Mouse (Mus musculus): ENCODE results near the gene Ralgps2. TPM values are rescaled to one million over a fixed set of nuclear protein-coding genes. Genes with fewer than 3 reads are reported as not detected.
A peak's percentile ranks its signal among the peaks of the same experiment; 100 is the strongest.

Gene Ralgps2
- total RNA-seq, 2 experiments from 2014 or later = 2.1 to 3.1 TPM

DNA sequence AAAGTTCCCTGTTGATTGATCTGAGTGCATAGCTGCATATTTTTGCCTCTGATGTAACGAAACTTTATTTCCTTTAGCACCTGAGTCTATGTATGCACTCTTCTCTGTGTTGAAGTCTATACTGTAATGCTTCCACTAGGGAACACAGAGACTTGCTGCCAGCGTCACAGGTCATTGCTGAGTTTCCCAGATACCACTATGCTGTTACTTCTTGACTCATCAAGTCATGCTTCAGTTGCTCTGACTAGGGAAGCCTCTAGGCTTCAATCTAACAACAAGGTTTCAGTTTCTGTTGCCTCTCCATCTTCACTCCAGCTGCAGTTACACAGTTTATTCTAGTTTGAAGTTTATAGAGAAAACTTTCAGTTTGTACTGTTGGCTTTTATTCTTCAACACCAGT, 28.5 kb downstream of the Ralgps2 start:
- no peak for ATAC-seq (replicated peaks; ENCODE audit: low FRiP score, poor library complexity, severe bottlenecking)

DNA sequence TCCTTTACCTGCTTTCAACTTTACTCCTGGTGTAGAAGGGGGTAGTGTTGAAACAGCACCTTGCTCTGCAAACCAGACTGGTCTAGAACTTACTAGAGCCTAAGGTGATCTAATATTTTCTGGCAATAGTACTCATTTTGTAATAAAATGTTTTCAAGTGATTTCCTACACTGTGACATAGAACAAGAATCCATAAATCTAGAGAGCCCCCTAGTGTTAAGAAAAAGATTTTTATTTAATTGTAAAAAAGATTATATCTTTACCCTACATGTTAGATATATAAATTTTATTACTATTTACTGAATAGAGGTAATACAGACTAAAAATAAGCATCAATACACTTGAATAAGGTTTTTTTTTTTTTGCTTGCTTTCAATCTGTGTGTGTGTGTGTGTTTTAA, 29.6 kb downstream of the Ralgps2 start:
- ATAC-seq (replicated peaks; ENCODE audit: low FRiP score, poor library complexity, severe bottlenecking) = no peak

DNA sequence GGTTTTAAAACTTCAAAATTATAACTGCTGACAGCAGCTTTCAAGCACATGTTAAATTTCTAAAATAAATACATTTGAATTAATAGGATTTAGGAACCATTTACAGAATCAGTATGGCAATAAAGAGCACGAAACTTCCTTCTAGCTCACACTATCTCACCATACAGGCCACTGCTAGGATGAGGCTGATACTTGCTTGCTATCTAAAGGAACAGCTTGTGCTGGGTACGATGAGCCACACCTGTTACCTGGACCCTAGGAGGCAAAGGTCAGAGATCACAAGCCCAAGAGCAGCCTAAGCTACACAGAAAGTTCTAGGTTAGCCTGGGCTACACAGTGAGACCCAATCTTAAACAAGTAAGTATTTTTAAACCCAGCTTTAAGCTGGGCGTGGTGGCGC, 30.2 kb downstream of the Ralgps2 start:
- no peak for ATAC-seq (replicated peaks; ENCODE audit: low FRiP score, poor library complexity, severe bottlenecking)

DNA sequence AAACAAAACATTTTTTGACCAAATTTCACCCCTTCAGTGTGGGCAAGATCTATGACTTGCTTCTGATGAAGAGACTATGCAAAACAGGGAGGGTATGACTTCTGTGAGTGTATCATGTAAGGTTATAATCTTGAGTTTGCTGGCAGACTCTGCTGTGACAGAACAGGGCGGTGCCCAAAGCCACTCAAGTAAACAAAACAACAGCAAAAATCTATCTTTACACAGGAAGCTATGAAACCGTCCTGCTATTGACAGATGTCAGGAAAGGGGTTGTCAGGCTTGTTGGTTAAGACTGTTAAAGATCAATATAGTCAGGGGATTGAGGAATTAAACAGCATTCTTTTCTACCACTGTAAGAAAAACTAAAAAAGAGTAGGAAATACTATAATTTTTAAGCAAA, 33.8 kb downstream of the Ralgps2 start:
- ATAC-seq (replicated peaks; ENCODE audit: low FRiP score, poor library complexity, severe bottlenecking) = no peak

DNA sequence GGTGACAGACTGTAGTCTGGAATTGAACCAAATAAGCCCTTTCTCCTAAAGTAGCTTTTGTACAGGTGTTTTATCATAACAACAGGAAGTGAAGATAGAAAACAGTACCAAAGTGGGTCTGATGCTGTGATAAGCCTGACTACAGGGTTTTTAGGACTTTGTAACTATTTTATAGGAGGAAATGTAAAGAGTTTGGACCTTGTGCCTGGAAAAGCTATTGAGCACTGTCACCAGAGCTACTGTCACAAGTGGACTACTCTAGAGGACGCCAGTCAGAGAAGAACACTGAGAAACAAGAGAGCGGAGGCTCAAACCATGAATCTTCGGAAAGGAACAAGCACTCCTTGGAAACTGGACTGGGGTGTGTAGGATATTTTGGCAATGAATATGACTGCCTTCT, 35.5 kb downstream of the Ralgps2 start:
- no peak for ATAC-seq (replicated peaks; ENCODE audit: low FRiP score, poor library complexity, severe bottlenecking)

DNA sequence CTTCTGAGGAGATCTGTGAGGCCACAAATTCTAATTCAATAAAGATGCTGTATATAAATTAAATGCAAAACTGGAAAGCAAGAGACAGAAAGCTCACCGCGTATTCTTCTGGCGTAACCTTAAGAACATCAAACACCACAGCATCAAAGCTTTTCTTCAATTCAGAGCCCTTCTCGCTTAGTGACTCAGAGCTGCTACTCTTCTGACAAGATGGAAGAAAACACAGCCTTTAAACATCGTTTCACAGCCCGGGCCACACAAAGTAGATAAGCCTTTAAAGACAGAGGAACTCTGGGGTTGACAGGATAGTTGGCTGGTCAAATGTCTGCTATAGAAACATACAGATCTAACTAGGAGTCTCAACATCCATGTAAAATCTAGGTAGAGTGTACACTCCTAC, 37.7 kb downstream of the Ralgps2 start:
- no peak for ATAC-seq (replicated peaks; ENCODE audit: low FRiP score, poor library complexity, severe bottlenecking)

DNA sequence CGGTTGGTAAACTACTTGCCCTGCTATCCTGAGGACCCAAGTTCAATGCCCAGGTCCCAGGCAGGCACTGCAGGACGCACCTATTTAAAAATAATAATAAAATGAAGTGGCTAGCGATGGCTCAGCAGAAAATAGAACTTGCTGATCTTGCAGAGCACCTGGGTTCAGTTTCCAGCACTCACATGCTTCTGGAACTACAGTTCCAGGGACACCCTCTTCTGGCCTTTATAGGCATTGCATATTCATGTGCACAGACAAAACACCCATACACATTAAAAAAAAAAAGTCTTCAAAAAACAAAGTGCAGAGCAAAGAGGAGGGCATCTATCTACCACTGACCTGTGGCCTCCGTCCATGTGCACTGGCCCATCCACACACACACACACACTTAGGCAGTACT, 47.9 kb downstream of the Ralgps2 start:
- peak; percentile 35; the same call in 1 of the 2 replicates for ATAC-seq (replicated peaks; ENCODE audit: low FRiP score, poor library complexity, severe bottlenecking)

DNA sequence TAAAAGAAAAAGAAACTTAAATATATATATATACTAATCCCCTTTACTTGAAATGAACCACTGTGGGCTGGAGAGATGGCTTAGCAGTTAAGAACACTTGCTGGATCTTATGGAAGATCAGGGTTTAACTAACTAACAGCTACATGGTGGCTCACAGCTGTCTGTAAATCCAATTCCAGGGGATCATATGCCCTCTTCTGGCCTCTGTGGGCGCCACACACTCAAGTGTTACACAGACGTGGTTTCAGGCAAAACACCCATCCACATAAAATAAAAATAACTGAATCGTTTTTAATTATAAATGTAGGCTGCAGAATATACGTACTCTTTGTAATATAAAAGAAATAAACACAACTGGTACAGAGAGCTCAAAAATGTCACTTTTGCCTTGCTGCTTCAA, 50.6 kb downstream of the Ralgps2 start:
- ATAC-seq (replicated peaks; ENCODE audit: low FRiP score, poor library complexity, severe bottlenecking) = no peak

DNA sequence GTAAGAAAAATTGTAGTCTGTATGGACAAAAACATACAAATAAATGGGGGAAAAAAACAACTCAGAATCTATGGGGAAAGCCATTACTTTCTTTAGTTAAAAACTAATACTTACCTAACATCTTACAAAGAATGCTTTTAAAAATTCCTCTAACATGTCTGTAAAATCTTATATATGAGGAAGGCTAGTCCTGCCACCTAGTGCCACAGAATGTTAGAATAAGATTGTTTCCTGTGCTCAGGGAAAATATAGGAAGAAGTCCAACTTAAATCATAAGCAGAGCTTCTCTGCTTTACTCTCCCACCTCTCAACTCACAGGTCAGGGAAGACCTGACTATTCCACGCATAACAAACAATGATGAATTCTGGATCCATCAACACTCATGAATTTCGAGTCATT, 53.5 kb downstream of the Ralgps2 start:
- no peak for ATAC-seq (replicated peaks; ENCODE audit: low FRiP score, poor library complexity, severe bottlenecking)

DNA sequence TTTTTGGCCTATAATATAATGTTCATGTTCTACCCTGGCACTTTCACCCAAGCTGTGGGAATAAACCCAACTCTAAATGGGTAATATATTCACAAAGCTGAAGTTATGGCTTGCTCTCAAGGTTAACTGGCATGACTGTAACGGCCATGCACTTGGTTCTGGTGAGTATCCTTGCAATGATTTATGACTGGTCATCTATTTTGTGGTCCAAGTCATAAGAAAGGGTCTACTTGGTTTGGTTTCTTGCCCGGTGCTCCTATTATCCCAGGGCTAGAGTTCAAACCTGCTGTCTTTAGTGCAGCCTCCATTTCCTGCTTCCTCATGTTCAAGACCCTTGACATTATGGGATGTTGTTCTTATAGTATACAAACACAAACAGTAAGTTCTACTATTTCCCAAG, 54.6 kb downstream of the Ralgps2 start:
- no peak for ATAC-seq (replicated peaks; ENCODE audit: low FRiP score, poor library complexity, severe bottlenecking)

DNA sequence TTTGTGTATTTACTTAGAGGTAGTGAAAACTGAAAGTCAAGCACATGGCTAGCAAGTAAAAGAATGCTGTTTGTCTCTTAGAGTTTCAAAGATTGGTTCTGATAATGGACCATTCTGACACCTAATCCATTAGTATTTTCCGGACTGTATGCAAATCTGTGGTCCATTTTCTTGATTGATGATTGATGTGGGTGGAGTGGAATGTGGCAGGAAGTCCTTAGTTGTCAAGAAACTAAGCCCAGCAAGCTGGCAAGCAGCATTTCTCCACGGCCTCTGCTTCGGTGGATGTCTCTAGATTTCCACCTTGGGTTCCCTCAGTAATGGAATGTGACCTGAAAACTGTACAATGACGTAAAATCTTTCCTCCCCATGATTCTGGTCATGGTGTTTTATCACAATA, 68.8 kb downstream of the Ralgps2 start:
- no peak for ATAC-seq (replicated peaks; ENCODE audit: low FRiP score, poor library complexity, severe bottlenecking)

DNA sequence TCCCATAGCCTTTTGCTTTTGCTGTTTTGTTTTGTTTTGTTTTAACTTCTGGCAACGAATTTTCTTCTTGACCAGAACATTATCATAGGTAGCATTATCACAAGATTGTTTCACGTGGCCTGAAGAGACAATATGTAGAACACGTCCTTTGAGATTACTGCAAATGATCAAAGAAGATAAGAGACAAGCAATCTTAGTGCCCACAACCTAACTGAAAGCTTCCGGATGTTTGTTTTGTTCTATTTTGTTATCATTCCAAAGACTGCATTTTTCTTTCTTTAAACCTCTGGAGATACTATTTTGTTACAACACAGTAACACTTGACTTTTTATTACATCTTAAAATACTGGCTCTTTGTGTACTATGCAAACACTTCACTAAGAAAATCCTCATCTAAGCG, 69.4 kb downstream of the Ralgps2 start:
- no peak for ATAC-seq (replicated peaks; ENCODE audit: low FRiP score, poor library complexity, severe bottlenecking)

DNA sequence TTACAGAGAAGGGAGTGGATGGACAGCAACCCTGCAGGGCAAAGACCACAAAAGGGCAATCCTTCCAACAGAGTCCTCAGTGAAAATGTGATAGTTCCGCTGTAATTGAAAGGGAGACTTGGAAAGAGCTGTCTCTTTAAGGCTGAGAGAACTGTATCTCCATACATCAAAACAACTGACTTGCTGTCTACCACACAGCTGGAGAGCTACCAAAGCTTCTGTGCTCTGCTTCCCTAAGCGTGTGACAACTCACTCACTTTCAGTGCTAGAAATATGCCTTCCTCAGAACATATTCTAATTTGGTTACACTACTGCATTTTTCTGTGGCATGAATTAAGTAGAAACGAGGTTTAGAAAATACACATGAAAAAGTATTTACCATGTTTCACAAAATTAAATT, 75.2 kb downstream of the Ralgps2 start:
- no peak for ATAC-seq (replicated peaks; ENCODE audit: low FRiP score, poor library complexity, severe bottlenecking)

DNA sequence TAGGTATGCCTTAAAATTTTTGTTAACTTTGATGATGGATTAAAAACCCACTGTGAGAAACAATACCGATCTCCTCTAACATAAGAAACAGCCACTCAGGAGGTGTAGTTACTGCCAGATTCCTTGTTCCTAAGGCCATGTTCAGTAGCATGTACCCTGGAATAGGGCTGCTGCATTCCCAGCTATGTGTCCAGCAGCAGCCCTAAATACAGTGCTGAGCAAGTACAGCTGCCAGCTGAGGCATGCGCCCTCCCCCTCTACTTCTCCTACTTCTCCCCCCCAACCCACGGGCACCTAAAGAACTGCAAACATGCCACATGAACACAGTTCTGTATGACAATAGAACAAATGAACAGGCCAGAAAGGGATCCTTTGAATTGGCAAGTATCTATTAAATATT, 75.7 kb downstream of the Ralgps2 start:
- ATAC-seq (replicated peaks; ENCODE audit: low FRiP score, poor library complexity, severe bottlenecking) = no peak

DNA sequence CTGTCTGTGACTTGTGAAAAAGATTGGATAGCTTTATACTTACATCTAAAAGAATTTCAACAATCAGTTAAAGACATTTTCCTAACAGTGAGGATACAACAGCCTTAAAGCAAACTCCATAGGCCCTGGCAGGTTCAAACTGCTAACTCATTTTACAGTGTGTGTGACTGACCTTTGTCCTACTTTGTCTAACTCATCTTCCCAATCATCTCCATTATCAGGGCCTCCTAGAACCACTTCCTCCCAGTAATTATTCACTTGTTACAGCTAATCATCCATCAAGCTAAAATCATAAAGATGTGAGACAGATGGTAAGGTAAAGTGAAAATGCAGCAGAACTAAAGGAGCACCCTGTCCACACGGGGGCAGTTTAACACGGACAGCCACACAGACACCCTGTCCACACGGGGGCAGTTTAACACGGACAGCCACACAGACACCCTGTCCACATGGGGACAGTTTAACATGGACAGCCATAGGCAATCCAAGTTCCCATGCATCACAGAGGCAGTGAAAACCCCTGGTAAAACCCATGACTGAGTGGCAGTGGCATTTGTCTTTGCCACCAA, 77.9 kb downstream of the Ralgps2 start:
- peak; percentile 55; the same call in 1 of the 2 replicates for ATAC-seq (replicated peaks; ENCODE audit: low FRiP score, poor library complexity, severe bottlenecking)

DNA sequence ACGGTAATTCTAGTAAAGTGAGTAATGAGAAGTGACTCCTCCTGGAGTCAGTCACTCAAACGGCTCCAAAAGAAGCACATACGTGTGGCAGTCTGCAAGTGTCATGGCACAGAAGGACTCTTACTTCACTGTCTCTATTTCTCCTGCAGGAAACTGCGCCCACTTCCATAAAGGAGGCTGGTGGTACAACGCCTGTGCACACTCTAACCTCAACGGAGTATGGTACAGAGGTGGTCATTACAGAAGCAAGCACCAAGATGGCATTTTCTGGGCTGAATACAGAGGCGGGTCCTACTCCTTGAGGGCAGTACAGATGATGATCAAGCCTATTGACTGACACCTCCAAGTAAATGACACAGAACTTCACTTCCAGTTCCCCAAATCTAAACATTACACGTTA, 79.2 kb downstream of the Ralgps2 start:
- no peak for ATAC-seq (replicated peaks; ENCODE audit: low FRiP score, poor library complexity, severe bottlenecking)

DNA sequence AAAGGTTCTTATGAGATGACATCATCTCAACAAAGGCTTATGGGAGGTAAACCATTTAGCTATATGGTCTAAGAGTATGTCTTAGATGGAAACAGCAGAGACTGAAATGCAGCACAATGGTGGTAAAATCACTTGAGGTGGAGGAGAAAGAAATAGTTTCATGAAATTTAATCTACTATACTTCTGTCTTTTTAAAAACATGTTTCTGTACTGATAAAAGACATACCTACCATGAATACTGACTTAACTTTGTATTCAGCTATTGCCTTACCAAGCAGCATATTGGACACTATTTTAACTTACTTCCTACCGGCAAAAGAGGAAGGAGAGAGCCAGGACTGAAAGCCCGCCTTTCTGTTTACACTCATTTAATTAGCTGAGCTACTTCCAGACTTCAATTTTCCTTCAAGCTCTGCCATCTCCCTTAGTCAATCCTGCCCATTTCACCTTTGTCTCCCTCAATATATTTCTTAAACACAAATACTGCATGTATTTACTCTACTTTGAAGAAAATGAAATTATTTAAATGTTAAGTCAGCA, 79.6 kb downstream of the Ralgps2 start:
- ATAC-seq (replicated peaks; ENCODE audit: low FRiP score, poor library complexity, severe bottlenecking) = no peak

DNA sequence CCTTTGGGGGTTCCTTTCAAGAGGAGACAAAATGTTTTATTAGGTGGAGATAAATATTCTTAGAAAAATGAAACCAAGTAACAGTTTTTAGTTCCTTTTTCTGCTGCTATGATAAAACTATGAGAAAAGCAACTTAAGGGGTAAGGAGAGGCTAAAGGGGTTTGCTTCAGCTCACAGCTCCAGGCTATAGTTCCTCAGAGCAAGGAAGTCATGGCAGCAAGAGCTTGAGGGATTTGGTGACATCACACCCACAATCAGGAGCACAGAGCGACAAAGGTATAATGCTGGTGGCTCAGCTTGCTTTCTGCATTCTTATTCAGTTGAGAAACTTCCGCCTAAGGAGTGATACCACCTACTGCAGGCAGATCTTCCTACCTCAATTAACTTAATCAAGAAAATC, 80.3 kb downstream of the Ralgps2 start:
- ATAC-seq (replicated peaks; ENCODE audit: low FRiP score, poor library complexity, severe bottlenecking) = no peak

DNA sequence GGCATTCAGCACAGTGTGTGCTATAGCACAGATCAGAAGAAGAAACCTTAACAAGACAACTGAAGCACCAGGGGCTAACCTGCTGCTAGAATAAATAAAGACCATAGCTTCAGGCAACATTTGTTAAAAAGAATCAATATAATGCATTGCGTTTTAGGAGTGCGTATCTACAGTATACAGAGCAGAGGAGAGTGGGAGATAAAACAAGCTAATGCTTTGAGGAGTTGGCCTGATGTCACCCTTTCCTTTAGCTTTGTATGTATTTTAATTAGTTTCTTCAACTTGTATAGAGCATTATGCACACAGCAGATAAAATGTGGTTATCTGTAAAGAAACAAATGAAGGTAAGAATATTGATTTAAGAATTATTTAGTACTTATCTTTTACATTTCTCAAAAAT, 82.8 kb downstream of the Ralgps2 start:
- ATAC-seq (replicated peaks; ENCODE audit: low FRiP score, poor library complexity, severe bottlenecking) = no peak

DNA sequence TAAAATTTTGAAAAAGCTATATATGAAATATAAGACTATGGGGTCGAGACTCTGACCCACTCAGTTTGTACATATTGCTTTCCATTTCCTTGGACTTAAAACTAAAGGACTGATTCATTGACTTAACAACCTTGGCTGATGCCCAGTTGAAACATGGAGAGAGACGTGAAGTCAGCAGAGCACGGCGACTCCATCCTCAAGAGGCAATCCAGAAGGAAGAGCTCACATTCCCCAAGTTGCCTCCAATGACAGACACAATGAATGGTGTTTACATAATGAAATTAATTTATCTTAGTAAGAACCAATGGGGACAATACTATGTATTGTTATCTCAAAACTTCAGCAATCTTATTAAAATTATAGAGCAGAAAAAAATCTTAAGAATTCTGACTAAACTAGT, 84.9 kb downstream of the Ralgps2 start:
- ATAC-seq (replicated peaks; ENCODE audit: low FRiP score, poor library complexity, severe bottlenecking) = no peak

DNA sequence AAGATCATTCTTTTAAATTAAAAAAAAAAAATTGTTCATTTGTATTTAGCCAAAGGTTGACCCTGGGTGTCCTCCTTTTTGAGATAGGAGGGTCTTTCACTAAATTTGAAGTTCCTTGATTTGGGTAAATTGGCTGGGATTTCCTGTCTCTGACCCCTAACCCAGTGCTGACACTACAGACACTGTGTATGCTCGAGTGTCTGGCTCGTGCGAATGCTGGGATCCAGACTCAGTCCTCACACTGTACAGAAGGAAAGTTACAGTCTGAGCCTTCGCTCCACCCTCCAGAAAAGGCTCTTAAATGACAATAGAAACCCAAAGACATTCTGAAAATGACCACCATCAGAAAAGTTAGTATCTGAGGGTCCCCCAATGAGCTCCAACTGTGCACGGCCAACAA, 86.6 kb downstream of the Ralgps2 start:
- no peak for ATAC-seq (replicated peaks; ENCODE audit: low FRiP score, poor library complexity, severe bottlenecking)

DNA sequence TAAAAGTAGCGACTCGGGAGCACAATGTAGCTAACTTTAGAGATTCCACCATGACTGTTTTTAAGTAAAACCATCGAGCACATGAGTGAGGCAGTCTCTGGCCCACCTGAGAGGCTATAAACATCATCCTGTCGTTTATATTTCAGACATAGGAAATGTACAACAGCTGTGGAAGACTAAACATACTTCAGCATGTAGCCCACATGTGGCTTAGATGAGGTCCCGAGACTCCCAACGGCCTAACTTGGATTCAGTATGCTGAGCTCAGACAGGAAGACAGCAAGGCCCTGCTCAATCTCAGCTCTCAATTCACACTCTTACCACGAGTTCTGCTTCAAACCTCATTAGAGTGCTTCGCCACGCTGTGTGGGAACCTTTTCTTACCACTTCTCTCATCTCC, 87.0 kb downstream of the Ralgps2 start:
- ATAC-seq (replicated peaks; ENCODE audit: low FRiP score, poor library complexity, severe bottlenecking) = no peak
